Mouse (Mus musculus) inflammation-experienced regulatory T-cells, adult 16 weeks (primary cell): ENCODE data around the gene Gmfb. TPM values are rescaled to one million over a fixed set of nuclear protein-coding genes. Genes with fewer than 3 reads are reported as not detected.

ENCODE experiments used
- polyA plus RNA-seq: library from polyadenylated mRNA; unstranded; fragments of 100-300 nt; shearing (Covaris generic); gene quantifications from one replicate; pipeline ENCODE4 v1.2.1, GENCODE M21; 2017

The Gmfb gene
- 104 TPM for polyA plus RNA-seq

DNA sequence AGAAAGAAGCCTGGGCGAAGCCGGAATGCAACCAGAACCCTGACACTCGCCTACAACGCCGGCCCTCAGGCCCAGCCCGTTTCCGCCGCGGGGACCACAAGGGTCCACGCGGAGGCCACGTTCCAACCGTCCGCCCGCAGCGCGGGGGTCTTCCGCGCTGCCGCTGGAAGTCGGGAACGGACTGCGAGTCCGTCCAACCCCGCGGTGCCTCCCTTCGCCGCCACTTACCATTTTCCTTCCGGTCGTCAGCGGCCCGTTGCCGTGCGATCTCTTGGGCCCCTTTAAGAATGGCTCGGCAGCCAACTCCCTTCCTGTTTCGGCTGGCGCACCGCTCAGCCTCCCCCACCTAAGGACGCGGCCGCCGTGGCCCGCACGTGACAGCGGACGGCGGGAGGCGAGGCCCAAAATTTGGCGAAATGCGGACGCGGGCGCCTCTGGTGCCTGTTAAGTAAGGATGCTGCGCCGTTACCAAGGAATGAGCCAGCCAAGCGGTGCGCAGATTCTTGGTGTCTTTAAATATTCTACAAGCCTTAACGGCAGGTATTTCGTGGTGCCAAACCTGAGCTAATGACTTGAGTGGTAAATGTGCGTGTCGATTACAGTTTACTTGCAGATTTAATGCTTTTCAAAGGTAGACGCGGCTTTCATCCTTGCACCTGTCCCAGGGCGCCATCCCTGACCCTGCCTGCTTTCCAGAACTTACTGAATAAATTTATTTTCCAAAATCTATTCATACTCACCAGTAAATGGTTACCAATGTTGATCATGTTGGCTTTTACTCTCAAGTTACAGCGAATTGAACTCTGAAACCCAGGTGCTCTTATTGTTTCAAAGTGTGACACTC is at the start of gene Gmfb:
TSS of gene Gmfb (minus strand) at position 370 of the 844 bp plus-strand sequence.

DNA sequence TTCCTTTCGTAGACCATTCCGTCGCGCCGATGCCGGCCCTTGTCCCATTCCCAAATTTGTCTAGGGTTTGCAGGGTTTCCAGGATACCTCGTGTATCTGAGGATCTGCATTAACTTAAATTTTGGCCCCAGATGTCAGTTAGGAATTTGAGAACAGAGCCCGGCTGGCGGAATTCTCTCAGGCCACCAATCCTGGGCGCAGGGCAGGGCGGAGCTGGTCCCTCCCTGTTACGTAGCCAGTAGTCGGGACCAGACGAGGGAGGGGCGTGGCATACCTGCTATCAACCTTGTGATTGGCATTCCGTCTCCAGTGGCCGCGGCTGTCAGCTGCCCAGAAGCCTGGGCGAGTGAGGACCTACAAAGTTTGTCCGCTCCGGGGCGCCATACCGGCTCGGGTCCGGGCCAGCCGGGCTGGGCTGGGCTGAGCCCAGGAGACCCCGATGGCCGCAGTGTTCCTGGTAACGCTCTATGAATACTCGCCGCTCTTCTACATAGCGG is 9.8 kb upstream of the Gmfb start, which contains the start of gene Cgrrf1:
TSS of gene Cgrrf1 (plus strand) at position 289 of the 497 bp plus-strand sequence.

DNA sequence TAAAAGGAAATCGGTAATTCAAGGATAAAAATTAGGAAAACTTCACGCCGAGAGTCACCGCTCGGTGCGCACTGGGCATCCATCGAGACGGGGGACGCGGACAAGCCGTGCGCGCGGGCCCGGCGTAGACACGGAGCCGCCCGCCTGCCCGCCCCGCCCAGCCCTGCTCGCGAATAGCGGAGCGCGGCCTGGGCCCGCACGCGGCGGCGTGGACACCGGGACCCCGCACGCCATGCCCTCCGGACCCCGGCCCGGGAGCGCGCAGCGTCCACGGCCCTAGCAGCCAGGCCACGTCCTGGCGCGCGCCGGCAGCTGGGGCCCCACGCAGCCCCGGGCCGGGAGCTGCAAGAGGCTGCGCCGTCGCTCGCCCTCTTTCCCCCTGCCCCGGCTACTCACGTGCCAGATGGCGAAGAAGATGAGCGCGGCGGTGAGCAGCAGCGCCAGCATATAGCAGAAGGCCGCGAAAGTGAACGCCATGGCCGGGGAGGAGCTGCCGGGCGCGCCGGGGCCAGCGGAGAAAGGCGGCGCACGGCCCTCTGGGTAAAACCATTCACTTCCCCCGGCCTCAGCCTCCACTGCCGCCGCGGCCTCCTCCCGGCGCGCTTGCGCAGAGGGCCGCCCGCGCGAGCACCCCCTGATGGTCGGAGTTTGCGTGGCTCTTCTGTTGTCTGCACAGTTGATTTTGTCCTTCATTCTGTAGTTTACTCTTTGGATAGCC is 34.1 kb downstream of the Gmfb start, which contains the start of gene Cnih1:
TSS of gene Cnih1 (minus strand) at position 625 of the 718 bp plus-strand sequence.

DNA sequence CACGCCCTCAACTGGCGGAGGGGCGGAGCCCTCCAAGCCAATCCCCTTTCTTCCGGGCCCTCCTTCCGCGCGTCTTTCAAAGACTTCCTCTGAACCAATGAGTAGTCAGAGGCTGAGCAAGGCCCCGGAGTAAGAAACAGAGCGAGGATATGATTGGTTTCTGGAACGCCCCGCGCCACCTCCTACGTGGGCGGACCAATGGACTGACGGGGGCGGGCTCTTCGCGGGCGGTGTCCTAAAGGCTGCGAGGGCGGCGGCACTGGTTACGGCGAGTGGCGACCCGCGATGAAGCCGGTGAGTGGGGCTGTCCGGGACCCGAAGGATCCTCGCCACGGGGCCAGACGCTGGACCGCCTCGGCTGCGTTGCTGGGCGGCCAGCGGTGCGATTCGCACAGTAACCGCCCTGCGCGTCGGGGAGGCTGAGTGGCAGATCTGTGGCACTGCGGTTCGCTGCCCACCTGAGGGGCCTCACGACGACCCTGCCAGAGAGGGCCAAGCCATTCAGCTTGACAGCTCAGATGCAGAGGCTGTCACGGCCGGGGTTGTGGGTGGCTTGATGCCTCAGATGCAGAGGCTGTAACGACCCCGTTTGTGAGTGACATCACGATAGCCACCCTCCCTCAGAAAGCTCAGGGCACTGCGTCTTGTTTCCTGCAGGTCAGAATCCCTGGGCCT is 61.5 kb downstream of the Gmfb start, which contains the start of gene Cdkn3:
TSS of gene Cdkn3 (plus strand) at position 187 of the 675 bp plus-strand sequence.

Other genes starting within 250 kb of the Gmfb start
- 9.2 TPM for gene Cdkn3, start 61.7 kb downstream of the Gmfb start, polyA plus RNA-seq
- 95.5 TPM for gene Cnih1, start 33.8 kb downstream of the Gmfb start, polyA plus RNA-seq
- 17.9 TPM for gene Cgrrf1, start 9.9 kb upstream of the Gmfb start, polyA plus RNA-seq
- not detected for gene Samd4, start 60.6 kb upstream of the Gmfb start, polyA plus RNA-seq